Mouse (Mus musculus) embryonic fibroblast, embryonic 13.5 days (primary cell): ENCODE measurements around the gene Cadm1. TPM values are rescaled to one million over a fixed set of nuclear protein-coding genes. Genes with fewer than 3 reads are reported as not detected.

Experiments
- H3K27ac ChIP-seq: 2 replicates; pipeline ENCODE4 v1.5.1; 2012; ENCODE audit warnings: low read length, control low read depth, inconsistent platforms; ENCODE audit not compliant: insufficient read depth
- H3K4me1 ChIP-seq: 2 replicates; pipeline ENCODE4 v1.6.1; 2011; ENCODE audit warnings: low read length; ENCODE audit not compliant: control insufficient read depth, insufficient read depth
- H3K4me3 ChIP-seq: 2 replicates; pipeline ENCODE4 v1.5.1; 2011; ENCODE audit warnings: mild to moderate bottlenecking, control low read depth, low read length; ENCODE audit not compliant: insufficient read depth
- CTCF ChIP-seq: IDR thresholded peaks from 2 replicates; pipeline ENCODE4 v1.5.1; 2011; ENCODE audit warnings: mild to moderate bottlenecking, control low read depth, low read length, moderate library complexity, borderline replicate concordance; ENCODE audit not compliant: insufficient read depth
- POLR2A ChIP-seq: IDR thresholded peaks from 2 replicates; pipeline ENCODE4 v1.6.1; 2011; ENCODE audit warnings: low read depth, mild to moderate bottlenecking, control low read depth, low read length, moderate library complexity
- polyA plus RNA-seq: library from polyadenylated mRNA; stranded (reverse); fragments of >200 nt; gene quantifications from 2 replicates; pipeline ENCODE4 v1.2.4, GENCODE M21; 2011; ENCODE audit warnings: low read depth; ENCODE audit not compliant: missing spikeins, insufficient read length

Gene Cadm1
- polyA plus RNA-seq, 1 experiment: 5.6 TPM

GRCm38 (mm10) chr9:47645056-47645455 lies 115.1 kb downstream of the Cadm1 start:
- TF ChIP-seq CTCF (no peak), POLR2A (no peak)
- H3K27ac ChIP-seq: no peak overlapping the region
- peaks cover 7% of the 10 kb centered on the region for H3K4me1 ChIP-seq
- H3K4me3 ChIP-seq: no peak overlapping the region

- TF ChIP-seq POLR2A (no peak), CTCF (no peak)
These were observed 121.5 kb downstream of the Cadm1 start for GRCm38 (mm10) chr9:47651431-47651830.

GRCm38 (mm10) chr9:47652203-47652602 lies 122.2 kb downstream of the Cadm1 start:
- no peaks in the 10 kb centered on the region for H3K4me1 ChIP-seq
- TF ChIP-seq POLR2A (no peak), CTCF (no peak)
- no peak overlapping the region for H3K27ac ChIP-seq
- H3K4me3 ChIP-seq: no peak overlapping the region

More at GRCm38 (mm10) chr9:47651431-47651830, 121.5 kb downstream of the Cadm1 start:
- no peaks in the 10 kb centered on the region for H3K4me1 ChIP-seq
- no peak overlapping the region for H3K27ac ChIP-seq
- no peak overlapping the region for H3K4me3 ChIP-seq

GRCm38 (mm10) chr9:47652936-47653335 lies 123.0 kb downstream of the Cadm1 start:
- H3K27ac ChIP-seq: no peak overlapping the region
- no peak overlapping the region for H3K4me3 ChIP-seq
- no peaks in the 10 kb centered on the region for H3K4me1 ChIP-seq
- no peak for TF ChIP-seq POLR2A
- no peak for TF ChIP-seq CTCF

GRCm38 (mm10) chr9:47659366-47660090 lies 129.6 kb downstream of the Cadm1 start:
- Histone ChIP-seq H3K4me1 (no peaks in the 10 kb centered on the region), H3K27ac (no peak overlapping the region), H3K4me3 (no peak overlapping the region)
- TF ChIP-seq POLR2A (no peak), CTCF (no peak)

- no peak for TF ChIP-seq POLR2A
- Histone ChIP-seq H3K4me3 (no peak overlapping the region), H3K27ac (no peak overlapping the region), H3K4me1 (no peaks in the 10 kb centered on the region)
These were observed 131.6 kb downstream of the Cadm1 start for GRCm38 (mm10) chr9:47661611-47662010.

- TF ChIP-seq CTCF: no peak
- no peak for TF ChIP-seq POLR2A
- peaks cover 4% of the 10 kb centered on the region; the same call in 1 of the 2 replicates for H3K4me1 ChIP-seq
- no peak overlapping the region for H3K4me3 ChIP-seq
- H3K27ac ChIP-seq: no peak overlapping the region; the same call in 1 of the 2 replicates
These were observed 139.2 kb downstream of the Cadm1 start for GRCm38 (mm10) chr9:47669206-47669605.

- no peak overlapping the region for H3K27ac ChIP-seq
- no peak overlapping the region for H3K4me3 ChIP-seq
- TF ChIP-seq CTCF (no peak), POLR2A (no peak)
- H3K4me1 ChIP-seq: peaks cover 14% of the 10 kb centered on the region
These were observed 141.6 kb downstream of the Cadm1 start for GRCm38 (mm10) chr9:47671617-47672016.

- H3K4me3 ChIP-seq: no peak overlapping the region
- TF ChIP-seq POLR2A (no peak), CTCF (no peak)
- peak overlapping the region; percentile 24; the same call in 1 of the 2 replicates for H3K27ac ChIP-seq
- H3K4me1 ChIP-seq: peaks cover 12% of the 10 kb centered on the region
These were observed 145.1 kb downstream of the Cadm1 start for GRCm38 (mm10) chr9:47674766-47675713.

GRCm38 (mm10) chr9:47686881-47687280 lies 156.9 kb downstream of the Cadm1 start:
- TF ChIP-seq POLR2A (no peak), CTCF (no peak)
- H3K4me3 ChIP-seq: no peak overlapping the region
- H3K27ac ChIP-seq: no peak overlapping the region
- no peaks in the 10 kb centered on the region for H3K4me1 ChIP-seq
